Mouse (Mus musculus) embryonic facial prominence, embryonic 13.5 days (tissue): ENCODE measurements around the gene Cdc42se2. TPM values are rescaled to one million over a fixed set of nuclear protein-coding genes. Genes with fewer than 3 reads are reported as not detected.

Source experiments
- ATAC-seq: fragments of 200-750 bp; cut with Nextera tagmentation; 2 replicates; pipeline ENCODE4 v1.8.0; 2017; ENCODE audit warnings: low read depth; ENCODE audit not compliant: insufficient number of reproducible peaks, insufficient read depth, low FRiP score, low TSS enrichment
- H3K27ac ChIP-seq: fragments of 300-500 bp; sonication (generic); 2 replicates; pipeline ENCODE4 v1.5.1; 2015; ENCODE audit warnings: moderate library complexity, mild to moderate bottlenecking, inconsistent platforms
- H3K27me3 ChIP-seq: fragments of 300-500 bp; sonication (generic); 2 replicates; pipeline ENCODE4 v1.6.1; 2015; ENCODE audit warnings: mild to moderate bottlenecking, inconsistent platforms
- H3K36me3 ChIP-seq: fragments of 300-500 bp; sonication (generic); 2 replicates; pipeline ENCODE4 v1.6.1; 2015; ENCODE audit warnings: mild to moderate bottlenecking, inconsistent platforms
- H3K4me1 ChIP-seq: fragments of 300-500 bp; sonication (generic); 2 replicates; pipeline ENCODE4 v1.6.1; 2015; ENCODE audit warnings: inconsistent platforms
- H3K4me2 ChIP-seq: fragments of 300-500 bp; sonication (generic); 2 replicates; pipeline ENCODE4 v1.6.1; 2015; ENCODE audit warnings: moderate library complexity, mild to moderate bottlenecking, inconsistent platforms
- H3K4me3 ChIP-seq: fragments of 300-500 bp; sonication (generic); 2 replicates; pipeline ENCODE4 v1.5.1; 2015; ENCODE audit warnings: mild to moderate bottlenecking, inconsistent platforms
- H3K9ac ChIP-seq: fragments of 300-500 bp; sonication (generic); 2 replicates; pipeline ENCODE4 v1.6.1; 2015; ENCODE audit warnings: mild to moderate bottlenecking, inconsistent platforms
- H3K9me3 ChIP-seq: fragments of 300-500 bp; sonication (generic); 2 replicates; pipeline ENCODE4 v1.6.1; 2016; ENCODE audit warnings: inconsistent platforms
- WGBS: fragments of 180-500 bp; shearing (Covaris S2); methylation state at CpG from one replicate; pipeline ENCODE4 v1.1.7; 2015; ENCODE audit warnings: mixed read lengths; 5-methylcytosine and 5-hydroxymethylcytosine counted together
- polyA plus RNA-seq: library from polyadenylated mRNA; unstranded; fragments of >200 nt; fragmentation: Nextera tagmentation; extraction: Ambion mirVana; gene quantifications from 2 replicates; pipeline ENCODE4 v1.2.1, GENCODE M21; 2015

Gene Cdc42se2
- polyA plus RNA-seq, 1 experiment from 2014 or later, result 86.2 TPM

DNA sequence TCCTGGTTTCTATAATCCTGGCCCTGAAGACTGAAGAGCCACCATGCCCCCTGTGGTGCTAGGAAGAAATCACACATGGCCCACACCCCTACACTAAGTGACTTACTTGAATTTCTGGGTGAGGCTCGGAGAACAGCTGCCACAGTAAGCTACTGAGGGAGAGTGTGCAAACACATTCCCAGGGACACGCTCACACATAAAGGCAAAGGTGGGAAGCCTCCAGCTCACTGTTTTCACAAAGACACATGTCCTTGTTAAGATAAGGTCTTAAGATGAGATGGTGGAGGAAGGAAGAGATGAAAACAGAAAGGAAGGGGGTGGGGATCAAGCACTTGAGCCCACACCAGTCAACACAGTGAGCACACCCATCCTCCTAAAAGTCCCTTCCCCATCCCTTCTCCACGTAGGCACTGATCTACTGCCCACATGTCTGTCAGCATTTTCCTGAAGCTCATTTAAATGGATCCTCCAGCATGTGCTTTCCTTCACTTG lies 60.9 kb downstream of the Cdc42se2 start:
- no peak for ATAC-seq
- Histone ChIP-seq H3K27me3 (no peaks in the 10 kb centered on the region), H3K4me1 (no peaks in the 10 kb centered on the region), H3K36me3 (peaks cover 55% of the 10 kb centered on the region), H3K4me3 (no peak overlapping the region), H3K9ac (no peak overlapping the region), H3K27ac (no peak overlapping the region), H3K4me2 (no peak overlapping the region), H3K9me3 (no peaks in the 10 kb centered on the region)
- WGBS, result 86% methylated on average over 3 of the region's 3 CpGs

DNA sequence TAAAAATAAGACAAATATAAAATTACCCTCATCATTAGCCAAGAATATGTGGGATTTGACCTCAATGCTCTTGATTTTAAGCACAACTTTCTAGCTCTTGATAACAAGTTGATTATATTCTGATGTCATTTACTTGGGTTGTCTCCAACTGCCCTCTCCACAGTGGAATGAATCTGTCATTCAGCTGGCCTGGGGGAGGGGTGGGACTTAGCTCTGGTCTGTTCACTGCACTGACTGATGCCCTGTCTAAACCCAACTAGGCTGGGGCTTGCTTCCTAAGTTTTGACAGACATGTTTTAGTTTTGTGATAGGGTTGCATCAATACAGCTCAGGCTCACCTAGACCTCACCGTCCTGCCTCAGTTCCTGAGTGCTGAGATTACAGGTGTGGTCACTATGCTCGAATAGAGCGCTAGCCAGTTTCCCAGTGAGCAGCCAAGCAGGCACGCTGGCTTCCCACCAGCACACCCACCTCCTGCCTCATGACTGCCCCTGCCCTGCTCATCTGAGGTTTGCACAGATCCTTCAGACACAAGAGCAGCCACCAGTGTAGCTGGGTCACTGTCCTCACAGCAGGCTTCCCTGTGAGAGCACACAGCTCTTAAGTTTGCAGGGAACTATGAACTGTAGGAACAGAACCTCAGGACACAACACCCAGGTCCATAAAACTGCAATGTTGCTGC lies 63.0 kb downstream of the Cdc42se2 start:
- Histone ChIP-seq H3K4me1 (no peaks in the 10 kb centered on the region), H3K27ac (no peak overlapping the region), H3K4me3 (no peak overlapping the region), H3K9ac (no peak overlapping the region), H3K9me3 (no peaks in the 10 kb centered on the region), H3K27me3 (no peaks in the 10 kb centered on the region), H3K4me2 (no peak overlapping the region), H3K36me3 (peaks cover 70% of the 10 kb centered on the region)
- 90% methylated on average over 4 of the region's 4 CpGs for WGBS
- ATAC-seq, result no peak

DNA sequence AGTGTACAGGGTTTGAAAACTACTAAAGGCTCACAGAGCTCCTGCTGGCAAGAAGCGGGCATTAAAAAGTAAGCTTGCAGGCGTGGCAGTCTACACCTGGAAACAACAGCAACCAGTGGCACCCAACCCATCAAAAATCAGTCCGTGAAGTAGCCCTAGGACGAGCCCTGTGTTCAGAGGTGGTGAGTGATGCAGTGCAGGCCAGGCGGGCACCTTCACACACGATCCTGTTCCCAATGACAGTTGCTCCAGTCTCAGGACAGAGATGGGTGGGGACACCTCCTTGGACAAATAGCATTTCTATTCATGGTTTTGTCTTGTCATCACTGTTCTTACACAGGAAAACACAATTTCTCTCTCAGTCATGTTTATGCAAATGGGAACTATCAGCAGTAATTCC lies 65.4 kb downstream of the Cdc42se2 start:
- no peak for ATAC-seq
- H3K4me3 ChIP-seq, result no peak overlapping the region
- no peaks in the 10 kb centered on the region for H3K27me3 ChIP-seq
- no peaks in the 10 kb centered on the region for H3K4me1 ChIP-seq
- no peaks in the 10 kb centered on the region for H3K9me3 ChIP-seq
- H3K9ac ChIP-seq, result no peak overlapping the region
- WGBS, result 90% methylated on average over 6 of the region's 6 CpGs
- H3K27ac ChIP-seq, result no peak overlapping the region
- H3K4me2 ChIP-seq, result no peak overlapping the region
- H3K36me3 ChIP-seq, result peaks cover 67% of the 10 kb centered on the region

DNA sequence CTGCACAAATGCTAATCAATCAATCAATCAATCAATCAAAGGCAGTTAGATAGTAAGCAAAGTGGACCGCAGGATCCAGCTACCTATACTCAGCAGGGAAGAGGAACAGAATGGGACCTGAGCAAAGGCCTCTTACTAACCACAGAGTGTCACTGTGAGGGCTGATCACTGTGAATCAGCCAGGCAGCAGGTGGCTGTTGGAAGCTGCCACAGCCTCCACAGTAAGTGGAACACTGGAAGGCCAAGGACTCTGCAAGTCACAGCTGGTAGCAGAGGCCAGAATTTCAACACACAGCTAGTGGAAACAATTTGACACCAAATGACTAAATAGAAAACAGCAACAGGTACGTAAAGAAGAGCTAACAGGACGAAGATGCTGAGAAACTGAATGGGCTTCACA lies 68.9 kb downstream of the Cdc42se2 start:
- Histone ChIP-seq H3K4me1 (no peaks in the 10 kb centered on the region), H3K27me3 (no peaks in the 10 kb centered on the region), H3K4me3 (no peak overlapping the region), H3K9me3 (no peaks in the 10 kb centered on the region), H3K36me3 (peaks cover 69% of the 10 kb centered on the region), H3K9ac (no peak overlapping the region), H3K4me2 (no peak overlapping the region), H3K27ac (no peak overlapping the region)
- no peak for ATAC-seq
- WGBS, result 83% methylated on average over 3 of the region's 3 CpGs

DNA sequence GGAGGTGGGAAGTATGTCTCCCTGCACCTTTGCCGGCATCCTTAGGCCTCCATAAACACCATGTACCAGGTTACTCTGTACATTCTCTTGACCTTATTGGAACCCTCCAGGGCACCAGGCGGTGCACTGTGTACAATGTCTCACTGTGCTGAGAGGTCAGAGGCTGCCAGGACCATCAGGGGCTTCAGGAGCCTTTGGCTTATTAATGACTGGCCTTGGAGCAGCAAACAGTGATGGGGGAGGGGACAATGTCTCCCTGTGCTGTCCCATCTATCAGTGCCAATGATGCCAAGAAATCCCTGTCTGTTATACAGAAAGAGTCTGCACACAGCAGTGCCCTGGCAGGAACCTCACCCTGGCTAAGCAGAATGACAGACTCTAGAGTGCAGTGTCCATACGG lies 69.6 kb downstream of the Cdc42se2 start:
- Histone ChIP-seq H3K27me3 (no peaks in the 10 kb centered on the region), H3K4me2 (no peak overlapping the region), H3K36me3 (peaks cover 62% of the 10 kb centered on the region), H3K27ac (no peak overlapping the region), H3K9ac (no peak overlapping the region), H3K9me3 (no peaks in the 10 kb centered on the region), H3K4me1 (no peaks in the 10 kb centered on the region), H3K4me3 (no peak overlapping the region)
- ATAC-seq, result no peak
- WGBS, result 83% methylated on average over 3 of the region's 3 CpGs

DNA sequence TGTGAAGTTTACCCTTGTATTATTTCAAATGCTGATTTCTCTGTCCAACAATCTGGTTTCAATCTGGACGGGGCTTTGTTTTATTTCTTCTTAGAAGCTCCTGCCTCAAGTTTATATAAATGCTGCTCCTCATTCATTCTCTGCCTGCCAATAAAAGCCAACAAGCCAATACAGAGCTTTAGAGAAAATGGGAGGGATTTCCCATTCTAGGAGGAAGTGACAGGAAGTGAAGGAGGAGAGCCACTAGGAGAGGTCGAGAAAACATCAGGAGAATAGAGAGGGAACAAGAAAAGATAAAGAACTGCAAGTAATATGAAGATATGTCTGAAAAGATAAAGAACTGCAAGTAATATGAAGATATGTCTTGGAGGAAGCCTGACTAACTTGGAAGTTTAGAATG lies 74.6 kb downstream of the Cdc42se2 start:
- Histone ChIP-seq H3K4me2 (no peak overlapping the region), H3K27me3 (no peaks in the 10 kb centered on the region), H3K9me3 (no peaks in the 10 kb centered on the region), H3K36me3 (peaks cover 29% of the 10 kb centered on the region), H3K9ac (no peak overlapping the region), H3K27ac (no peak overlapping the region), H3K4me1 (no peaks in the 10 kb centered on the region), H3K4me3 (no peak overlapping the region)
- 67% methylated on average over 2 of the region's 2 CpGs for WGBS
- no peak for ATAC-seq

DNA sequence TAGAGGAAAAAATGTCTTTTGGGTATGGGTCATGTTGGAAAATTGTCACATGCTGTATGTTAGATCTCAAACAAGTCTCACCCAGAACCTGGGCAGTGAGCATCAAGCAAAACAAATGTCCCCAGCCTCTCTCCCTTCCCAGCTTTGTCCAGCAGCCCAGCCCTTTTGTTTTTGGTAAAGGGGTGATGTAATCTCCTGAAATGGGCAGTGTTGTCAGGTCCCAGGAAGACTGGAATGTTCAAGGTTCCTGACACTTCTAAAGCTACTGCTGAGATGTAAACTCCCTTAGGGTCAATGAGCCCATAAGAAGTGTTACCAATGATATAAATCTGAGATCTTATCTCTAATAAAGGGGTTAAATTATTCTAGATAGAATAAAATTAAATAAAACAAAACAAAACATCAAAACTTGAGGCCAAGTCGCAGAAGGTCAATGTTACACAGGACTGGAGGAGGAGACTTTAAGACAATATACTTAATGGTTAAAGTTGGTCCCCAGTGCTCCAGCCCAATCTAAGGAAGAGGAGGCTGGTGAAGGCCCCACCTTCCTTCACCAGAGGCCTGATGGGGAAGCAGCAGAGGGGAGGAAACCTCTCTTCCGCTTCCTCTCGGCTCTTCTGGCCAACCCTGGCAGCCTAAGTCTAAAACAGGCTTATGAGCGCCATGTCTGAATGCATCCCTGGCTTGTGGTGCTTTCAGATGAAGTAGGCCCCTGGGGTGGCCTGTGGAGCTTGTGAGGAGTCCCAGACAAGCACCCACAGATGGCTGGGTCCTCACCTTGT lies 76.8 kb downstream of the Cdc42se2 start:
- H3K36me3 ChIP-seq, result peaks cover 14% of the 10 kb centered on the region
- no peak overlapping the region for H3K4me2 ChIP-seq
- no peak overlapping the region for H3K9ac ChIP-seq
- ATAC-seq, result no peak
- H3K4me1 ChIP-seq, result no peaks in the 10 kb centered on the region
- 85% methylated on average over 4 of the region's 4 CpGs for WGBS
- H3K9me3 ChIP-seq, result no peaks in the 10 kb centered on the region
- no peak overlapping the region for H3K27ac ChIP-seq
- H3K27me3 ChIP-seq, result no peaks in the 10 kb centered on the region
- no peak overlapping the region for H3K4me3 ChIP-seq

DNA sequence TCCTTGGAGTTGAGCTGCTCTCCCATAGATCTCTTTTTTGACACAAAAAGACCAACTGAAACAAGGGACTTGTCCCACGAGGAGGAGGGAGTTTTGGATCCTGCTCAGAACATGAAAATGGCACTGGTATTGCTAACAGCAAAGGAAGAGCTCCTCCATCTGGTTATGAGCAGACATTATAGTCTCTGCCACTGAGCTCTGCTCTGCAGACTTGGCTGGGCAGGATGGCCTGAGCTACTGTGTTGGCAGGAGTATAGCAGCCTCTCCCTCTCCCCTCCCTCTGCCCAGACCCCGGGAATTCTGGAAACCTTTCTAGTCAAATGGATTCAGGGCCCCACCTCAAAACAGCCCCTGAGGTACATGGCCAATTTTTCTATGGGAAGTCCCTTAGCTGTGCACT lies 77.8 kb downstream of the Cdc42se2 start:
- Histone ChIP-seq H3K27ac (no peak overlapping the region), H3K9me3 (no peaks in the 10 kb centered on the region), H3K4me1 (no peaks in the 10 kb centered on the region), H3K4me2 (no peak overlapping the region), H3K9ac (no peak overlapping the region), H3K27me3 (no peaks in the 10 kb centered on the region), H3K4me3 (no peak overlapping the region), H3K36me3 (0 out of 2 replicates have a peak, but pooled peaks cover 6% of the 10 kb centered on the region)
- WGBS, result 61% methylated on average over 2 of the region's 2 CpGs
- ATAC-seq, result no peak

DNA sequence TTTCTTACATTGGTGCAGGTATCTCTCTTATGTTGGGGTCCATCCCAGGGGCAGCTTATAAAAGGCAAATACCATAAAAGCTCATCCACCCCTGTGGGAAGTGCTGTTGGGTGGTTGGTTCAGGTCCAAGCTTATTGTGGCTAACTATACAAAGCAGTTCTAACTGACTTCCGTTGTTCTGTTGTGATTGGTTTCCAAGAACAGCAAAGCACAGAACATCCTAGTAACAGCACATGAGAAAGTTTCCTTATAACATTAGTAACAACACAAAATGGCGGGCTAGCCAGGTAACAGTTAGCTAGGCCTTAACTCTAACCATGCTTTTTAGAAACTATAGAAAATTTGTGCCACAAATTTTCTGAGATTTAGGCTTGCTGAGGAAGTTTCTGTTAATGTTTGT lies 79.3 kb downstream of the Cdc42se2 start:
- Histone ChIP-seq H3K36me3 (0 out of 2 replicates have a peak, but pooled peaks cover 6% of the 10 kb centered on the region), H3K27ac (no peak overlapping the region), H3K27me3 (no peaks in the 10 kb centered on the region), H3K4me3 (no peak overlapping the region), H3K4me1 (no peaks in the 10 kb centered on the region), H3K4me2 (no peak overlapping the region), H3K9ac (no peak overlapping the region), H3K9me3 (no peaks in the 10 kb centered on the region)
- ATAC-seq, result no peak
- WGBS, result 93% methylated on average over 2 of the region's 2 CpGs

DNA sequence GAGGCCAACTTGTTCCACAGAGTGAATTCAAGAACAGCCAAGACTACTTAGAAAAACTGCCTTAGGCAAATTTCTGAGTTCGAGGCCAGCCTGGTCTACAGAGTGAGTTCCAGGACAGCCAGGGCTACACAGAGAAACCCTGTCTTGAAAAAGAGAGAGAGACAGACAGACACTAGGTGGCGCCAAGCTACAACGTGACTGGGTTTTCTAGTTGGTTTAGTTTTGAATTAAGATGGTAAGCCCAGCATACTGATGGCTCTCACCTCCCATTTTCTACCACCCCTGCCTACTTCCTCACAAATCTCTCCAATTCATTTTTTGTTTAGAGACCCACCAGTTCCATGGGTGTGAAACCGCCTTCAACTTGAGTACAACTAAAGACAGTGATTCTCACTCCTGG lies 84.2 kb downstream of the Cdc42se2 start:
- H3K27ac ChIP-seq, result no peak overlapping the region
- peaks cover 5% of the 10 kb centered on the region; the same call in 1 of the 2 replicates for H3K36me3 ChIP-seq
- H3K9me3 ChIP-seq, result no peaks in the 10 kb centered on the region
- H3K4me1 ChIP-seq, result no peaks in the 10 kb centered on the region
- no peak overlapping the region for H3K4me2 ChIP-seq
- no peaks in the 10 kb centered on the region for H3K27me3 ChIP-seq
- no peak overlapping the region for H3K9ac ChIP-seq
- no peak overlapping the region for H3K4me3 ChIP-seq
- ATAC-seq, result no peak
- WGBS, result 30% methylated on average over 4 of the region's 4 CpGs

DNA sequence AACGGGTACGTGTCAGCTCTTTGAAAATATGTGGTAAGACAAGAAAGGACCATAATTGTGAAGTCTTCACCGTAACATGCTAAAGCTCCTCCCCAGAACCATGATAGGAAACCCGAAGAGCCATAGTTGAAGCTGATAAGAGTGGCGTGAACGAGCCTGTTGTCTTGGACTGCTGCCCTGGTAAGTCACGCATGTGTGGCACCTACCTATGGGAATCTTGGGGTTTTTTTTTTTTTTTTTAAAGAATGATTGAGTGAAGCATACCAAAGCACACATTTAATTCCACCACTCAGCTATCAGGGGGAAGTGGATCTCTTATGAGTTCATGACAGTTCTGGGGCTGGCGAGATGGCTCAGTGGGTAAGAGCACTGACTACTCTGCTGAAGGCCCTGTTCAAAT lies 85.6 kb downstream of the Cdc42se2 start:
- Histone ChIP-seq H3K4me2 (no peak overlapping the region), H3K27me3 (no peaks in the 10 kb centered on the region), H3K9ac (no peak overlapping the region), H3K9me3 (no peaks in the 10 kb centered on the region), H3K36me3 (peaks cover 8% of the 10 kb centered on the region), H3K4me1 (no peaks in the 10 kb centered on the region), H3K4me3 (no peak overlapping the region), H3K27ac (no peak overlapping the region)
- 92% methylated on average over 8 of the region's 8 CpGs for WGBS
- ATAC-seq, result no peak

DNA sequence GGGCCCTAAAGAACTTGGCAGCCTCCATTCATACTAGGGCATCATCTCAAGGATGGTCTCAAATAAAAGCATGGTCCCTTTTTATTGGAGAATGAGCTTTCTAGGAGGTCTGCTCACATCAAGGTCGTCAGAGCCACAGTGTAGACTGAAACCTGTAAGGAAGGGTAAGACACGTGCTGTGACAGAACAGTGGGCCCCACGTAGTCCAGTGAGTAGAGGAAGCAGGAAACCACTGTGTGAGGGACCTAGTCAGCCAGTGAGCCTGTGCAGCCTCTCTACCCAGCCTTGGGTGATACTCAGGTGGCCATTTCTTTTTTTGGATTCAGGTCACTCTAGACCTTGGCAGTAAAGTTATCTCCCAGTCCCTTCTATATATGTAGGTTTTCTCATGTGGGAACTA lies 87.5 kb downstream of the Cdc42se2 start:
- Histone ChIP-seq H3K9me3 (no peaks in the 10 kb centered on the region), H3K4me2 (no peak overlapping the region), H3K27ac (no peak overlapping the region), H3K4me1 (no peaks in the 10 kb centered on the region), H3K9ac (no peak overlapping the region), H3K36me3 (peaks cover 25% of the 10 kb centered on the region), H3K4me3 (no peak overlapping the region), H3K27me3 (no peaks in the 10 kb centered on the region)
- no peak for ATAC-seq
- 85% methylated on average over 3 of the region's 3 CpGs for WGBS
